Mouse (Mus musculus): ENCODE results near the gene Prss54. TPM values are rescaled to one million over a fixed set of nuclear protein-coding genes. Genes with fewer than 3 reads are reported as not detected.
"Not testable (repeated sequence)": the region's sequence is repeated elsewhere in the genome, so short reads cannot be mapped to it uniquely, and the experiment has no call there.

The Prss54 gene
- not detected for total RNA-seq (2021)
- long read RNA-seq, experiment 1 = 0 reads
- long read RNA-seq, experiment 2 = 0 reads

DNA sequence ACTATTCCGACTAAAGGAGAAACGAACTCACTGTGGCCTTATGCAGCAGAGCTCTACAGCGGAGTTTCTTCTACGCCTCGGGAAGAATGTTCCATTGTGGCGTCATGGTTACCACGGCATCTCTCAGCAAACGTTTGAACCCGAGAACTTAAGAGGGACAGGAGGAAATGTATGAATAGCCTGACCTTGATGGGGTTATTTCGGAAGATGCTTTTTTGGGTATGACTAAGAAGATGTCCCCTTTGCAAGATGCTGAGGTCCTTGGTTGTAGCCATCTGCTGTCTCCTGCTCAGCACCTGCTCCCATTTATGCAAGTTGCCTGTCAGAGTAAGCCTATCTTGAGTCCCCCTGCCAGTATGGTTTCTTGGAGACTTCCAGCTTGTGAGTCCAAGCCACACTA lies at the start of gene Prss54:
Gene Prss54 (minus strand): TSS at position 101 of the 400 bp plus-strand sequence.
- DNase-seq = no peak
- no peak for TF ChIP-seq CTCF (IDR thresholded peaks at IDR 0.05)
- Histone ChIP-seq H3K4me3 (no peak within 1 kb of the TSS), H3K27ac (no peak within 1 kb of the TSS)
- intact Hi-C loops (cut with DNase I) = no loop called here

DNA sequence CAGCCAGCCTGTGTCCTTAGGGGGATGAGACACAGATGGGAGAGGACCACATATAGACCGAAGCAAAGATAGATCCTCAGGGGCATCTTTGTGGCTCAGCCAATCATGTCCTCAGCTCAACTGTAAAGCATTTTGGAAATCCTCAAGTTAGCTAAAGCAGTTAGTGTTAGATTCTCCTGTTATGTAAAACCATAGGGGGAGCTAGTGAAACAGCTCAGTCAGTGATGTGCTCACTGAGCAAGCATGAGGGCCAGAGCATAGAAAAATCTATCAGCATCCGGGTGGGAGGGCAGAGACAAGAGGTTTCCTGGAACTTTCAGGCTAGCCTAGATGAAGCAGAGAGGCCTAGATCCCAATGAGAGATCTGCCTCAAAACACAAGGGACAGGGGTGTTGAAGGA lies 48.7 kb upstream of the Prss54 start:
- no peak for TF ChIP-seq CTCF (IDR thresholded peaks at IDR 0.05)
- Histone ChIP-seq H3K27ac (no peak overlapping the region), H3K4me3 (no peak overlapping the region)
- DNase-seq = no peak
- intact Hi-C loops (cut with DNase I) = no loop called here

DNA sequence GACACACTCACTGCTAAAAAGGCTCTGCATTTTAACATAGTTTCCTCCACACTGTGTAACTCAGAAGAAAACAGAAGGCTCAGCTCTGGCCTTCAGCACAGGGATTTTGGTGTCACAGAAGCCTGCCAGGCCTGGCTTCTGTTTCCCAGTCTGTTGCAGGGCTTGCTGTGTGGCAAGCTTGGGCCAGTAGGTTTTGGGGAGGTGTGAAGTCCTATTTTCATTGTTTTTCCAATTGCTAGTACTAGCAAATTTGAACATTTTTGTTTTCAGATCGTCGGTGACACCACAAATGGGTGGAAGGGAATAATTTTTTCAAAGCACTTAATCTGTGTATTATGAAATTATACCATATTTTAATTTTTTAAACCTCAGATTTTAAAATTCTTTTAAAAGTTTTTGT lies 43.9 kb upstream of the Prss54 start:
- no peak for DNase-seq
- intact Hi-C loops (cut with DNase I) = no loop called here
- Histone ChIP-seq H3K27ac (no peak overlapping the region), H3K4me3 (no peak overlapping the region)
- no peak for TF ChIP-seq CTCF (IDR thresholded peaks at IDR 0.05)

GRCm38 (mm10) chr8:95616383-95616782 lies 40.2 kb upstream of the Prss54 start:
- no peak for DNase-seq
- intact Hi-C loops (cut with DNase I) = no loop called here
- Histone ChIP-seq H3K4me3 (no peak overlapping the region), H3K27ac (no peak overlapping the region)
- TF ChIP-seq CTCF (IDR thresholded peaks at IDR 0.05) = no peak

DNA sequence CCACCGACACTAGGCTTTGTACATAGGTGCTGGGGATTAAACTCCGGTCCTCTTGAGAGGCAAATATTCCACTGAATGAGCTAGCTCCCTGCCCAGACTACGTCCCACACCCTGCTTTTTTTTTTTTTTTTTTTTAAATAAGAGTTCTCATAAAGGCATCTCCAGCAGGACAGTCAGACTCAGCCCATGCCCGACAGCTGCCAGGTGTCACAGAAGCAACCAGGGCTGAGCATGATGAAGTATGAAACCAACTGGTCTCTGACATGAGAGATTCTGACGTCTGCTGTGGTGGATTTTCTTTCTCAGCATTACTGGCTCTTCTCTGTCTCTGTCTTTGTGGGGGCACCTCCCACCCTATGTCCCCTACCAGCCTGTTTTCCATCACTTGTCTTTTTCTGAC lies 35.6 kb upstream of the Prss54 start:
- Histone ChIP-seq H3K4me3 (peak overlapping the region; percentile 38), H3K27ac (no peak overlapping the region)
- DNase-seq = no peak
- intact Hi-C loops (cut with DNase I) = no loop called here
- TF ChIP-seq CTCF (IDR thresholded peaks at IDR 0.05) = no peak

DNA sequence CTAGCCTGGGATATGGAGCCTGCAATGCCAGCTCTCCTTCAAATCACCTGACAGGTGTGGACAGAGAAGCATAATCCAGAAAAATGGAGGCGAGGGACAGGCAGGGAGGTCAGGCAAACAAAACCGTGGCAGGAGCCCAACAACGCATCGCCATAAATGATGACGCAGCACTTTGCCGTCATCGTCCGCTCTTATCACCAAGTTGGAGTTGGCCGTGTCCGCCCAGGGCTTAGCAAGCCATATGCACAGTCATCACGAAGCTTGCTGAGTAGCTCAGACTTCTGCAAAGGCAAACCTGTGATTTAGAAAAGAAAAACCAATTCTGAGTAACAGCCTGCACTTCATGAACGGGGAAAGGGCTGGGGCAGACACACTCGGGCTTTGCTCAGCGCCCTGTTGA lies 34.6 kb upstream of the Prss54 start:
- no peak overlapping the region for H3K27ac ChIP-seq
- H3K4me3 ChIP-seq = no peak overlapping the region
- no peak for DNase-seq
- intact Hi-C loops (cut with DNase I) = no loop called here
- TF ChIP-seq CTCF (IDR thresholded peaks at IDR 0.05) = no peak

- TF ChIP-seq CTCF (IDR thresholded peaks at IDR 0.05) = no peak
- no peak overlapping the region for H3K4me3 ChIP-seq
- DNase-seq = no peak
- intact Hi-C loops (cut with DNase I) = no loop called here
- H3K27ac ChIP-seq = no peak overlapping the region
Observed at GRCm38 (mm10) chr8:95609406-95609805, 33.3 kb upstream of the Prss54 start.

GRCm38 (mm10) chr8:95607210-95607609 lies 31.1 kb upstream of the Prss54 start:
- TF ChIP-seq CTCF (IDR thresholded peaks at IDR 0.05) = no peak
- no peak overlapping the region for H3K4me3 ChIP-seq
- H3K27ac ChIP-seq = no peak overlapping the region
- intact Hi-C loops (cut with DNase I) = no loop called here
- no peak for DNase-seq

DNA sequence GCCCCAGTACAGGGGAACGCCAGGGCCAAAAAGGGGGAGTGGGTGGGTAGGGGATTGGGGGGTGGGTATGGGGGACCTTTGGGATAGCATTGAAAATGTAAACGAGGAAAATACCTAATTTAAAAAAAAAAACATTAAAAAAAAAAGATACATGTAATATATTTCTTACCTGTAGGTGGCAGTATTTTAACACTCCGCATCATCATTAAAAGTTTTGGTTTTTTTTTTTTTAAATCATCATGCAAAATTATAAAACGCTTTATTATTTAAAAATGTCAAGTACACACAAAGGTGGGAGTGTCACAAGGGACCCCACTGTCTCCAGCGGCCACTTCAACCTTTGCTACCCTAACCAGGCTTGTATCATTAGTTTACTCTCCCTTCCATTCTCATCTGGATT lies 30.4 kb upstream of the Prss54 start:
- intact Hi-C loops (cut with DNase I) = loop anchor here (1.0 kb wide), 1 partner anchor 91 kb away; no protein-coding TSS in a partner anchor
- DNase-seq, H3K27ac ChIP-seq: not testable (repeated sequence)

GRCm38 (mm10) chr8:95602168-95602567 lies 26.0 kb upstream of the Prss54 start:
- no peak overlapping the region for H3K27ac ChIP-seq
- intact Hi-C loops (cut with DNase I) = loop anchor here (5.0 kb wide), 1 partner anchor 315 kb away; no protein-coding TSS in a partner anchor
- no peak for DNase-seq

More for the DNA sequence above, 30.4 kb upstream of the Prss54 start:
- peak; percentile 64 for TF ChIP-seq CTCF (IDR thresholded peaks at IDR 0.05)
- H3K4me3 ChIP-seq = not testable (repeated sequence)

DNA sequence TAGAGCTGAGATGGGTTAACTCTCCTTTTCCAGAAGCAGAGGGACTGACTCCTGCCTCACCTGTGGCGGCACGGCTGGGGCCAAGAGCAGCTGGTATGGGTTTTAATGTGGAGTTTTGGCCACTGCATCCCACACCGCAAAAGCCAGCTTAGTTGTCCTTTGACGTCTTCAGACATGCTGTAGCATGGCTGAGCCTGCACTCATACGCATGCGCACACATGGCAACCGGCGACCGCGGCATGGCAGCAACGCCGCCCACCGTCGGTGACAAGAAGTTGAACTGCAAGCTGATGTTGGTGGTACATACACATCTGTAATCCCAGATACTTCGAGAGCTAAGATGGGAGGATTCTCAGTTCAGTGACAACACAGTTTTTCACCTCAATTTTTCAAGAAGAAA lies 25.2 kb upstream of the Prss54 start:
- H3K4me3 ChIP-seq = no peak overlapping the region
- intact Hi-C loops (cut with DNase I) = loop anchor here (5.0 kb wide), 1 partner anchor 316 kb away; no protein-coding TSS in a partner anchor
- TF ChIP-seq CTCF (IDR thresholded peaks at IDR 0.05) = no peak
- DNase-seq = no peak
- no peak overlapping the region for H3K27ac ChIP-seq

More at GRCm38 (mm10) chr8:95602168-95602567, 26.0 kb upstream of the Prss54 start:
- no peak overlapping the region for H3K4me3 ChIP-seq
- peak; percentile 14; the same call in 1 of the 2 replicates for TF ChIP-seq CTCF (IDR thresholded peaks at IDR 0.05)

DNA sequence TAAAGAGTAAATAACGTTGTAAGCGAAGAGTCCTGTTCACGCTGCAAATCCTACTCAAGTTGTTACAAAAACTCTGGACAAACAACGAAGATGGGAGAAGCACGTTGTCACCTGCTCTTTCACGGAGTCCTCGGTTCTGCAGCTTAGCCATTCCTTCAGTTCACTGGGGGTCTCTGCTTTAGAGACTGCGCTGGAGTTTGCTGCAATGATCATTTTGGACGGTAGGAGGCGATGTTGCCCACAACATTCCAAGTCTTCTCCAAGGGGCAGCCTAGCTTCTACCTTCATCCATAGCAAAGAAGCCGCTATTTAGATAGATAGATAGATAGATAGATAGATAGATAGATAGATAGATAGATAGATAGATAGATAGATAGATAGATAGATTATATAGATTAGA lies 23.7 kb upstream of the Prss54 start:
- intact Hi-C loops (cut with DNase I) = loop anchor here (5.0 kb wide), 1 partner anchor 317 kb away; no protein-coding TSS in a partner anchor
- no peak overlapping the region for H3K27ac ChIP-seq
- H3K4me3 ChIP-seq = no peak overlapping the region
- DNase-seq = no peak
- TF ChIP-seq CTCF (IDR thresholded peaks at IDR 0.05) = peak; percentile 72

- Histone ChIP-seq H3K4me3 (no peak overlapping the region), H3K27ac (no peak overlapping the region)
- TF ChIP-seq CTCF (IDR thresholded peaks at IDR 0.05) = no peak
- DNase-seq = no peak
- intact Hi-C loops (cut with DNase I) = no loop called here
Observed at GRCm38 (mm10) chr8:95596841-95597241, 20.7 kb upstream of the Prss54 start.

GRCm38 (mm10) chr8:95595131-95595530 lies 19.0 kb upstream of the Prss54 start:
- DNase-seq = no peak
- H3K4me3 ChIP-seq = no peak overlapping the region
- TF ChIP-seq CTCF (IDR thresholded peaks at IDR 0.05) = no peak
- no peak overlapping the region for H3K27ac ChIP-seq
- intact Hi-C loops (cut with DNase I) = no loop called here
